Mouse (Mus musculus) limb, embryonic 14.5 days (tissue): ENCODE results near the gene Sorbs2. TPM values are rescaled to one million over a fixed set of nuclear protein-coding genes. Genes with fewer than 3 reads are reported as not detected.

Source experiments
- ATAC-seq: fragments of 200-750 bp; cut with Nextera tagmentation; 2 replicates; pipeline ENCODE4 v1.8.0; 2017; ENCODE audit warnings: low read depth, moderate number of reproducible peaks, moderate TSS enrichment; ENCODE audit not compliant: low FRiP score
- DNase-seq: peaks from one replicate; pipeline ENCODE4 v3.0.0-alpha.2; 2015; ENCODE audit warnings: low spot score
- H3K27ac ChIP-seq: fragments of 300-500 bp; sonication (generic); replicated peaks from 2 replicates; pipeline ENCODE4 v1.5.1; 2014; ENCODE audit warnings: low read depth, mild to moderate bottlenecking, low read length, moderate library complexity, mixed read lengths
- H3K27me3 ChIP-seq: fragments of 300-500 bp; sonication (generic); 2 replicates; pipeline ENCODE4 v1.6.1; 2014; ENCODE audit warnings: low read length, mixed read lengths; ENCODE audit not compliant: control insufficient read depth, insufficient read depth
- H3K36me3 ChIP-seq: fragments of 300-500 bp; sonication (generic); 2 replicates; pipeline ENCODE4 v1.6.1; 2014; ENCODE audit warnings: mild to moderate bottlenecking, low read length, moderate library complexity, mixed read lengths; ENCODE audit not compliant: control insufficient read depth, insufficient read depth
- H3K4me1 ChIP-seq: fragments of 300-500 bp; sonication (generic); 2 replicates; pipeline ENCODE4 v1.6.1; 2014; ENCODE audit warnings: antibody characterized with exemption, low read length, mixed read lengths; ENCODE audit not compliant: control insufficient read depth, insufficient read depth
- H3K4me2 ChIP-seq: fragments of 300-500 bp; sonication (generic); replicated peaks from 2 replicates; pipeline ENCODE4 v1.6.1; 2014; ENCODE audit warnings: low read depth, mild to moderate bottlenecking, low read length, moderate library complexity; ENCODE audit not compliant: severe bottlenecking
- H3K4me3 ChIP-seq: fragments of 300-500 bp; sonication (generic); replicated peaks from 2 replicates; pipeline ENCODE4 v1.5.1; 2014; ENCODE audit warnings: low read length
- H3K9ac ChIP-seq: fragments of 300-500 bp; sonication (generic); 2 replicates; pipeline ENCODE4 v1.6.1; 2014; ENCODE audit warnings: mild to moderate bottlenecking, low read depth, low read length, moderate library complexity; ENCODE audit not compliant: severe bottlenecking
- H3K9me3 ChIP-seq: fragments of 300-500 bp; sonication (generic); 2 replicates; pipeline ENCODE4 v1.6.1; 2016; ENCODE audit warnings: low read length; ENCODE audit not compliant: control insufficient read depth
- POLR2A ChIP-seq: fragments of 200-500 bp; IDR thresholded peaks from 2 replicates; pipeline ENCODE4 v1.8.0; 2012; ENCODE audit warnings: inconsistent platforms, mild to moderate bottlenecking, moderate library complexity, borderline replicate concordance; ENCODE audit not compliant: insufficient read depth, insufficient read length; ENCODE audit errors: extremely low read depth
- WGBS: fragments of 180-500 bp; shearing (Covaris S2); extraction: QIAGEN DNeasy Blood & Tissue Kit; methylation state at CpG from one replicate; pipeline ENCODE4 v1.1.7; 2014; 5-methylcytosine and 5-hydroxymethylcytosine counted together
- polyA plus RNA-seq, 2 experiments: library from polyadenylated mRNA; depleted of rRNA in 1 of 2; stranded (reverse) in 1 of 2; unstranded in 1 of 2; fragments of >200 nt; fragmentation: Nextera tagmentation in 1 of 2; extraction: Ambion mirVana in 1 of 2; gene quantifications; 2 replicates each; pipeline versions ENCODE4 v1.2.1 to v1.2.3; 2012 to 2014

The Sorbs2 gene
- polyA plus RNA-seq, 2 experiments = 52.7 to 54.1 TPM

DNA sequence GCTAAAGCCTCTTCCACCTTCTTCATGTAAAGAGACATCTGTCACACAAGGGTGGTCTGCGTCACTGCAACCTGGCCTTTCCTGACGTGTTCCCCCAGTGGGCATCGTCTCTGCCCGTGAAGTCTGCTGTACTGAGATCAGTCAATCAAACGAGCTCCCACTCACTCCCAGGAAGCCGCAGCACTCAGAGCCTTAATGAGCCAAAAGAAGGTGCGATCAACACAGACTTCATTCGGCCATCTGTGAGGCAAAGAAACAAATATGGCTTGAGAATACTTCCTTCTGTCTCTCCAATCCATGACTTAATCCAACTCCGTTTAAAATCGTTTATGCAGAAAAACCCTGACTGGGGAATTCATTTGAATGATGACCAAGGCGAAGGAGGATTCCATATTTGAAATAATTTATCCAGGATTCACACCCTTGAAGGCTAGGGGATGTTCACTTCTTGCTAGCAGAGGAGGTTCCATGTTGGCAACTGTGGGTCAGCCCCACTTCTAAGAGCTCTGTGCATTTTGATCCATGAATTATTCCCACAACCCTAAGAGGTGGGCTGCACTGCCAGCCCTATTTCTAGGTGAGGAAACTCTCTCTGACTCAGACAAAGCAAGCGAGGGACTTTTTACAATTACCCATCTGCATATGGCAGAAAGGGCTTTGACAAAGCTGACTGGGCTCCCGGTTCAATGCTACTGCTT is 207.9 kb downstream of the Sorbs2 start:
- no peak overlapping the region for H3K4me2 ChIP-seq
- no peak overlapping the region for H3K27ac ChIP-seq
- no peak overlapping the region for H3K4me3 ChIP-seq
- no peak for ATAC-seq
- no peaks in the 10 kb centered on the region for H3K27me3 ChIP-seq
- no peak overlapping the region for H3K9ac ChIP-seq
- WGBS = 54% methylated on average over 13 of the region's 13 CpGs
- 0 out of 2 replicates have a peak, but pooled peaks cover 3% of the 10 kb centered on the region for H3K4me1 ChIP-seq
- H3K36me3 ChIP-seq = no peaks in the 10 kb centered on the region
- no peak for DNase-seq
- no peaks in the 10 kb centered on the region for H3K9me3 ChIP-seq
- no peak for TF ChIP-seq POLR2A

DNA sequence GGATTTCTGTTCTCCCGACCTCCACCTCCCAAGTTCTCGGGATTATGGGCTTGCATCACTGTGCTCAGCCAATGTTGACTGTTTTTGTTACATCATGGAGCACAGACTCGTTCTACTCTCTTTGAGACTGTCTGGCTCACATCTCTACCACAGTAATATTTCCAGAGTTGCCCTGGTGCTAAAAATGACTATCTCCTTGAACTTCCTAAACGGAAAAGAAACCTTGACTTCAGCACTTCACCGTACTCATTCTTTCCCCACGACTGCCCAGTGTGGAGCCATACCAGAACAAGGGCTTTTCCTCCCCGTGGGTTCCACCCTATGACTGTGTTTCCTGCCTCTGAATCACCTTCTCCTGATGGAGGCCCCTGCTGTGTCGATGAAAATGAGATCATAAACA is 212.2 kb downstream of the Sorbs2 start:
- 0 out of 2 replicates have a peak, but pooled peaks cover 4% of the 10 kb centered on the region for H3K4me1 ChIP-seq
- H3K36me3 ChIP-seq = no peaks in the 10 kb centered on the region
- no peak overlapping the region for H3K4me3 ChIP-seq
- DNase-seq (no peak), ATAC-seq (no peak)
- H3K4me2 ChIP-seq = no peak overlapping the region
- no peak for TF ChIP-seq POLR2A
- no peaks in the 10 kb centered on the region for H3K27me3 ChIP-seq
- H3K9me3 ChIP-seq = no peaks in the 10 kb centered on the region
- H3K27ac ChIP-seq = no peak overlapping the region
- H3K9ac ChIP-seq = no peak overlapping the region
- WGBS = 60% methylated on average over 8 of the region's 8 CpGs

DNA sequence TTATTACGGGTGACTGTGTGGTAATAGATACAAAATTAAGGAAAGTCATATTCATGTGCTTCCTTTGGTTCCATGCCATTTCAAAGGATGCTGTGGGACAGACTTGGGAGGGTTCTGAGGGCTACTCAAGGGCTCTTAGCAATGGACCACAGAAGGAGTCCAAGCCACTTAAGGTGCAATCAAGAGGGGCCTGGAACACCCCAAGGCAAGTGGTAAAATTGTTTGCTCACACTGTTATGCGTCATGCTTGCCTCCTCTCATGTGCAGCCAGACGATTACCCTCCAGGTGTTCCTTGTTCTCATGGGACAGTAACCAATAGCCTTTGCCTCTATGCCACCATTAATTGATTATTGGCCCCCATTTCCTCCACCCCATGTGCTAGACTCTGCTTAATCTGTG is 216.6 kb downstream of the Sorbs2 start:
- no peaks in the 10 kb centered on the region for H3K9me3 ChIP-seq
- 65% methylated on average over 3 of the region's 3 CpGs for WGBS
- no peak overlapping the region for H3K4me2 ChIP-seq
- no peak overlapping the region for H3K27ac ChIP-seq
- DNase-seq (no peak), ATAC-seq (no peak)
- no peak overlapping the region for H3K9ac ChIP-seq
- H3K4me3 ChIP-seq = no peak overlapping the region
- 0 out of 2 replicates have a peak, but pooled peaks cover 5% of the 10 kb centered on the region for H3K4me1 ChIP-seq
- H3K36me3 ChIP-seq = no peaks in the 10 kb centered on the region
- TF ChIP-seq POLR2A = no peak
- no peaks in the 10 kb centered on the region for H3K27me3 ChIP-seq

DNA sequence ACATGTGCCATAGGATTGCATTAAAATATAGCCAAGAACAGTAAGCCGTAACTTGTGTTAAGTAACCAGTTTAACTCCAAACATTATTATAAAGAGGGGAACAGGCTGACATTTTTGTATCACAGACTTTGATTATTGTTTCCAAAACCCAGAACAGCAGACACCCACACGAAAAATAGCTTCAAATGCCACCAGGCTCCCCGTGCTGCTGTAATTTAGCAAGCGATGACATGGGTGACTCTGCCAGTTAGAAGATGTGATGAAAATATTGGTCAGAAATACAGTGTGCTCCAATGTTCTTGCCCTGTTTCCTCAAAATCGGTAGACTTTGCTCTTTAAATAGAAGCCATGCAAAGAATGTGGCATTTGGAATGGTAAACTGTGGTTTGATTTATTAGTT is 217.7 kb downstream of the Sorbs2 start:
- H3K4me2 ChIP-seq = no peak overlapping the region
- no peak for TF ChIP-seq POLR2A
- DNase-seq = no peak
- H3K27me3 ChIP-seq = no peaks in the 10 kb centered on the region
- H3K36me3 ChIP-seq = no peaks in the 10 kb centered on the region
- 55% methylated on average over 5 of the region's 5 CpGs for WGBS
- no peak for ATAC-seq
- H3K9me3 ChIP-seq = no peaks in the 10 kb centered on the region
- H3K27ac ChIP-seq = no peak overlapping the region
- H3K4me3 ChIP-seq = no peak overlapping the region
- H3K9ac ChIP-seq = no peak overlapping the region
- H3K4me1 ChIP-seq = 0 out of 2 replicates have a peak, but pooled peaks cover 10% of the 10 kb centered on the region

DNA sequence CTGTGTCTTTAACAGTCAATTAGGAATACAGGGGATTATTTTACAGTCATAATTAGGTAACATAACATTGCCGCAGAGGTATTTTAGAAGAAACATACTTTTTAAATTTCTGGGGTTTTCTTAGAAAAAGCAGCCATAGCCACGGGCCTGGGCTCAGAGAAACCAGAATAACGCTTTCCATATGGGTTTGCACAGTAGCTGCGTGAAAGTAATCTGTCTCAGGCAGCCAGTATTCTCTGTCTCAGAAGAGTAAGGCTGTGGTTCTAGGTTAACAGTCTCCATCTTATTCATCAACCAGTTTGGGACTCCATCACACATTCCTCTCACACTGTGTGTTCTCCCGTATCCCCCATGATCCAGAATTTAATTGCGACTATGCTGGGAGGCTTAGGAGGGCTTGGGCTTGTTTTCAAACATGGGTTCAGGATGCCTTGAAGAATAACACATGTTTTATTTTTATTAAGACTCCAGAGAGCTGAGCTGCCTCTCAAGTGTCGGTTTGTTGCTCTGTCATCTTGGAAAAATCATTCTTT is 222.3 kb downstream of the Sorbs2 start:
- no peaks in the 10 kb centered on the region for H3K27me3 ChIP-seq

More for the DNA sequence above, 222.3 kb downstream of the Sorbs2 start:
- DNase-seq (peak; percentile 56), ATAC-seq (peak; percentile 74)
- Histone ChIP-seq H3K36me3 (no peaks in the 10 kb centered on the region), H3K9ac (no peak overlapping the region), H3K9me3 (no peaks in the 10 kb centered on the region), H3K4me2 (no peak overlapping the region), H3K4me3 (no peak overlapping the region), H3K27ac (peak overlapping the region; percentile 33; the same call in 1 of the 2 replicates), H3K4me1 (0 out of 2 replicates have a peak, but pooled peaks cover 6% of the 10 kb centered on the region)
- TF ChIP-seq POLR2A = no peak
- WGBS = 17% methylated on average over 7 of the region's 7 CpGs
